Mouse (Mus musculus) myocyte (in vitro differentiated cells): ENCODE measurements around the gene BC005624.

ENCODE experiments used
- CEBPB ChIP-seq: IDR thresholded peaks from 2 replicates; pipeline ENCODE4 v1.6.1; 2011; ENCODE audit warnings: mild to moderate bottlenecking, moderate library complexity; ENCODE audit not compliant: poor library complexity, insufficient read depth, severe bottlenecking
- E2F4 ChIP-seq: IDR thresholded peaks from one replicate; pipeline ENCODE4 v1.6.1; 2011; ENCODE audit warnings: mild to moderate bottlenecking, control low read depth, moderate library complexity; ENCODE audit not compliant: insufficient read depth
- MAX ChIP-seq: IDR thresholded peaks from one replicate; pipeline ENCODE4 v1.6.1; 2011; ENCODE audit warnings: low read depth, mild to moderate bottlenecking, control low read depth
- POLR2A ChIP-seq: IDR thresholded peaks from one replicate; pipeline ENCODE4 v1.6.1; 2011; ENCODE audit warnings: low read depth, mild to moderate bottlenecking, control low read depth, moderate library complexity; ENCODE audit not compliant: insufficient read length
- REST ChIP-seq: IDR thresholded peaks from one replicate; pipeline ENCODE4 v1.6.1; 2011; ENCODE audit warnings: mild to moderate bottlenecking, control low read depth, moderate library complexity; ENCODE audit not compliant: insufficient read depth, insufficient read length
- USF1 ChIP-seq: IDR thresholded peaks from one replicate; pipeline ENCODE4 v1.6.1; 2011; ENCODE audit warnings: low read depth, mild to moderate bottlenecking, control low read depth, moderate library complexity

DNA sequence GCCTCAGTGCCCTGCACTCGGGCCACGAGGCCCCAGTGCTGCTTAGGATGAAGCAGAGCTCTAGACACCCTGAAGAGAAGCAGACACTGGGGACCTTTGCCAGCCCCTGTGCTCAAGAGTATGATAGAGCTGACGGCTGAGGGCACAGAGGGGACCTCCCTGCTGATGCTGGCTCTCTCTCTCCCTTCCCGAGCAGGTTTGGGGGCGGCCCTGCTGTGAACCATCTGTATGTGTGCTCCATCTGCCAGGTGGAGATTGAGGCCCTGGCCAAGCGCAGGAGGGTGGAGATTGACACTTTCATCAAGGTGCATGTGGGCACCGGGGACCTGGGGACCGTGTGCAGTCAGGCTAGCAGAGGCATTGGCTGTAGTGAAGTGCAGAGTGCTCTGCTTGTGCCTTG lies 36.5 kb upstream of the BC005624 start:
- no peak for TF ChIP-seq USF1
- no peak for TF ChIP-seq POLR2A
- TF ChIP-seq CEBPB, result no peak
- TF ChIP-seq REST, result no peak
- TF ChIP-seq MAX, result no peak
- TF ChIP-seq E2F4, result no peak
